Mouse (Mus musculus) bone marrow, adult 2 months (tissue): ENCODE data around the gene Olfm1.

Experiments used
- CTCF ChIP-seq: fragments of 200-500 bp; IDR thresholded peaks from 2 replicates; pipeline ENCODE4 v1.5.1; 2011; ENCODE audit warnings: low read length, control low read depth; ENCODE audit not compliant: control insufficient read depth, insufficient read depth
- POLR2A ChIP-seq: fragments of 200-500 bp; IDR thresholded peaks from 2 replicates; pipeline ENCODE4 v1.6.1; 2011; ENCODE audit warnings: low read depth, mild to moderate bottlenecking, control low read depth, low read length, borderline replicate concordance; ENCODE audit not compliant: control insufficient read depth

DNA sequence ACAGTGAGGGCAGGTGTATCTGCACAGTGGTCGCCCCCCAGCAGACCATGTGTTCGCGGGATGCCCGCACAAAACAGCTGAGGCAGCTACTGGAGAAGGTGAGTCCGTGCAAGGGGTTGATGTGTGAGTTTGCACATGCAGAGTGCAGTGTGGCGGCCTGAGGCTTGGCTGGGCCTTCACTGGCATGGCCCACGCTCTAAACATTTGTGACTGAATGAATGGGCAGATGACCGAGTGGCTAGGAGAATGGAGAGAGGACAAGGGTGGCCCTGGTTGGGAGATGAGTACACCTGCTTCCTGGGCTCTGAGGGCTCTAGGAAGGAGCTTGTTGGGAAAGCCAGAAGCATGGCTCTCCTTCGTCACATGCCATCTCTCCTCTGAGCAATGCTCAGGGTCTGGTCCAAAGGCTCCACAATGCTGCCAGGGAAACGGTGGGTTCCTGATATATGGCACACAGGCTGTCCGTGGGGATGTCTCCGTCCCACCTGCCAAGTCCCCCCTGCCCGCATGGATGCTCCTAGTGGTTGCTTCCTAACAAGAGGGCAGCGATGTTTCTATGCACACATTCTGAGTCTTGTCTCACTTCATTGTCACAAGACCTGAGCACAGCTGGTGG, 15.4 kb downstream of the Olfm1 start:
- no peak for TF ChIP-seq POLR2A
- TF ChIP-seq CTCF: no peak
